Comparison of ENCODE assay signal across 8 mouse cellular contexts in the genomic region with DNA sequence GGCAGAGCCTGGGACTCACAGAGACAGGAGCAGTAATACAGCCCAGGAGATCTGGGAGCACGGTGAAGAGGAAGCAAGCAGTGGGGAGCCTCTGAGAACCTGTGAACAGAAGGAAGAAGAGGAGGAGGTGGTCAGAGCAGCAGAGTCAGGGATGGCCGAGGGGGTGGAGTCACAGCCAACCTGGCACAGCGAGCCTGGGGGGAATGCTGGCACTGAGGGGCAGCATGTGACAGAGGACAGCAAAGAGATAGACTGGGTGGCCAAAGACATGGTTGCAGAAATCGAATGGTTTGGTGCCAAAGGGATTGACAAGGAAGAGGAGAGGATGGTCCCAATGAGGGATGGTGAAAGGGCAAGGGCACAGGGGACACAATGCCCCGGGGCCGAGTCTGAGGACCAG. TPM values are rescaled to one million over a fixed set of nuclear protein-coding genes. Genes with fewer than 3 reads are reported as not detected.
A peak's percentile ranks its signal among the peaks of the same experiment; 100 is the strongest.
DNase-seq lines count a peak whose midpoint lies in the region; ATAC-seq and TF ChIP-seq lines count a peak whose summit lies in the region.
"Had no signal": no experiment of that assay in that cellular context is flagged by ENCODE, and none has a peak within 500 bp of the region (broad histone marks: within the 10 kb centered on the region; RNA-seq: fewer than 3 reads in every experiment).

A gene (minus strand): TSS at position 101 of the 400 bp plus-strand sequence.

- TF ChIP-seq CTCF in testis, adult 2 months (IDR thresholded peaks at IDR 0.05; ENCODE audit: control insufficient read depth, insufficient read depth, insufficient replicate concordance, low read depth, low read length), result no peak

- no peaks in the 10 kb centered on the region for H3K36me3 ChIP-seq in testis, adult 2 months (ENCODE audit: control insufficient read depth, insufficient read depth, low read length)
- H3K36me3 ChIP-seq in embryonic facial prominence, embryonic 15.5 days, result no peaks in the 10 kb centered on the region
- H3K36me3 ChIP-seq in hindbrain, embryonic 12.5 days, result no peaks in the 10 kb centered on the region
- no peaks in the 10 kb centered on the region for H3K36me3 ChIP-seq in liver, embryonic 13.5 days

- no peak within 1 kb of the TSS for H3K27ac ChIP-seq in testis, adult 2 months (ENCODE audit: control insufficient read depth, insufficient read depth, low read depth, low read length)
- H3K27ac ChIP-seq in embryonic facial prominence, embryonic 15.5 days (replicated peaks), result no peak within 1 kb of the TSS
- H3K27ac ChIP-seq in hindbrain, embryonic 12.5 days, result no peak within 1 kb of the TSS
- H3K27ac ChIP-seq in liver, embryonic 13.5 days, result no peak within 1 kb of the TSS

- DNase-seq in testis, postnatal 10 days (ENCODE audit: low spot score), result no peak
- no peak for DNase-seq in liver, embryonic 13.5 days
- DNase-seq in ovary, postnatal 10 days (ENCODE audit: low spot score), result no peak

- H3K4me2 ChIP-seq in embryonic facial prominence, embryonic 15.5 days (replicated peaks), result no peak within 1 kb of the TSS
- no peak within 1 kb of the TSS for H3K4me2 ChIP-seq in hindbrain, embryonic 12.5 days (replicated peaks)
- peak within 1 kb of the TSS; percentile 32 for H3K4me2 ChIP-seq in liver, embryonic 13.5 days

- H3K4me3 ChIP-seq in testis, adult 2 months (ENCODE audit: control insufficient read depth, low read depth, low read length), result no peak within 1 kb of the TSS
- H3K4me3 ChIP-seq in embryonic facial prominence, embryonic 15.5 days (replicated peaks), result no peak within 1 kb of the TSS
- H3K4me3 ChIP-seq in hindbrain, embryonic 12.5 days, result no peak within 1 kb of the TSS
- peak within 1 kb of the TSS; percentile 2; the same call in 1 of the 2 replicates for H3K4me3 ChIP-seq in liver, embryonic 13.5 days (replicated peaks)
- H3K4me3 ChIP-seq: erythroblast, embryonic 14.5 days had no signal

- ATAC-seq in embryonic facial prominence, embryonic 15.5 days (ENCODE audit: insufficient number of reproducible peaks, low FRiP score, low TSS enrichment, low read depth), result no peak
- ATAC-seq in hindbrain, embryonic 12.5 days (ENCODE audit: low FRiP score), result no peak
- ATAC-seq in liver, embryonic 13.5 days (ENCODE audit: low read depth), result no peak
- no peak for ATAC-seq in erythroblast, adult 5-6 weeks (replicated peaks; ENCODE audit: low FRiP score, poor library complexity, severe bottlenecking)

- peaks cover 30% of the 10 kb centered on the region for H3K4me1 ChIP-seq in testis, adult 2 months (ENCODE audit: control insufficient read depth, insufficient read depth, low read length)
- peaks cover 11% of the 10 kb centered on the region for H3K4me1 ChIP-seq in embryonic facial prominence, embryonic 15.5 days
- H3K4me1 ChIP-seq in hindbrain, embryonic 12.5 days, result peaks cover 12% of the 10 kb centered on the region
- H3K4me1 ChIP-seq in liver, embryonic 13.5 days (replicated peaks), result peaks cover 34% of the 10 kb centered on the region

- H3K9ac ChIP-seq in embryonic facial prominence, embryonic 15.5 days, result no peak within 1 kb of the TSS
- no peak within 1 kb of the TSS for H3K9ac ChIP-seq in hindbrain, embryonic 12.5 days
- no peak within 1 kb of the TSS for H3K9ac ChIP-seq in liver, embryonic 13.5 days

- no peaks in the 10 kb centered on the region for H3K9me3 ChIP-seq in embryonic facial prominence, embryonic 15.5 days (replicated peaks)
- H3K9me3 ChIP-seq in hindbrain, embryonic 12.5 days (replicated peaks), result no peaks in the 10 kb centered on the region
- no peaks in the 10 kb centered on the region for H3K9me3 ChIP-seq in liver, embryonic 13.5 days (replicated peaks)

- WGBS in embryonic facial prominence, embryonic 15.5 days, result 68% methylated on average over 6 of the region's 6 CpGs
- 75% methylated on average over 6 of the region's 6 CpGs for WGBS in hindbrain, embryonic 12.5 days
- WGBS in liver, embryonic 13.5 days (ENCODE audit: insufficient replicate concordance), result 45% methylated on average over 6 of the region's 6 CpGs

- no peaks in the 10 kb centered on the region for H3K27me3 ChIP-seq in testis, adult 2 months (ENCODE audit: control insufficient read depth, insufficient read depth, low read length)
- peaks cover 15% of the 10 kb centered on the region for H3K27me3 ChIP-seq in embryonic facial prominence, embryonic 15.5 days
- peaks cover 29% of the 10 kb centered on the region for H3K27me3 ChIP-seq in hindbrain, embryonic 12.5 days
- peaks cover 27% of the 10 kb centered on the region for H3K27me3 ChIP-seq in liver, embryonic 13.5 days

- TF ChIP-seq POLR2A in testis, adult 2 months (IDR thresholded peaks at IDR 0.05; ENCODE audit: control insufficient read depth, low read depth, low read length), result no peak

RNA-seq across cellular contexts. Expression of the gene that starts here (rescaled TPM):
- 34.9 and 42.7 TPM in 2 replicates for polyA plus RNA-seq in testis, adult 2 months (2012; rRNA removed)
- polyA plus RNA-seq in embryonic facial prominence, embryonic 15.5 days (2015; fragmentation: Nextera tagmentation; extraction: Ambion mirVana), result 33.7 and 38.4 TPM in 2 replicates
- polyA plus RNA-seq in hindbrain, embryonic 12.5 days (2016; fragmentation: Nextera tagmentation; extraction: Ambion mirVana), result 31.7 and 33.7 TPM in 2 replicates
- 11.5 and 12.4 TPM in 2 replicates for polyA plus RNA-seq in liver, embryonic 13.5 days (2015; fragmentation: Nextera tagmentation; extraction: Ambion mirVana)
- total RNA-seq in erythroblast, adult 5-6 weeks (2015; ENCODE audit: low replicate concordance), result 4.4 and 30.9 TPM in 2 replicates
- 9.1 and 9.9 TPM in 2 replicates for total RNA-seq in erythroblast, adult 5-6 weeks (2017; ENCODE audit: low replicate concordance)
